Mouse (Mus musculus): ENCODE results near the gene Frrs1l. TPM values are rescaled to one million over a fixed set of nuclear protein-coding genes. Genes with fewer than 3 reads are reported as not detected.
A peak's percentile ranks its signal among the peaks of the same experiment; 100 is the strongest.

Frrs1l gene
- not detected in 2 replicates for polyA plus RNA-seq (2012; ENCODE audit: insufficient read depth, insufficient read length, missing spikeins)

- TF ChIP-seq CTCF (IDR thresholded peaks at IDR 0.05; ENCODE audit: low read depth, low read length), result no peak
- TF ChIP-seq POLR2A (IDR thresholded peaks at IDR 0.05; ENCODE audit: borderline replicate concordance, low read depth, low read length), result no peak
- H3K27ac ChIP-seq (ENCODE audit: insufficient read depth, low read depth, low read length), result no peak within 1 kb of the TSS
- H3K4me1 ChIP-seq (ENCODE audit: control insufficient read depth, insufficient read depth, low read length), result peaks cover 3% of the 10 kb centered on the region
- peak within 1 kb of the TSS; percentile 5; the same call in 1 of the 2 replicates for H3K4me3 ChIP-seq (ENCODE audit: insufficient read depth, low read length)
Observed at GRCm38 (mm10) chr4:56990215-56990584, at the start of gene Frrs1l. Frrs1l (minus strand) TSS chr4:56990391.

DNA sequence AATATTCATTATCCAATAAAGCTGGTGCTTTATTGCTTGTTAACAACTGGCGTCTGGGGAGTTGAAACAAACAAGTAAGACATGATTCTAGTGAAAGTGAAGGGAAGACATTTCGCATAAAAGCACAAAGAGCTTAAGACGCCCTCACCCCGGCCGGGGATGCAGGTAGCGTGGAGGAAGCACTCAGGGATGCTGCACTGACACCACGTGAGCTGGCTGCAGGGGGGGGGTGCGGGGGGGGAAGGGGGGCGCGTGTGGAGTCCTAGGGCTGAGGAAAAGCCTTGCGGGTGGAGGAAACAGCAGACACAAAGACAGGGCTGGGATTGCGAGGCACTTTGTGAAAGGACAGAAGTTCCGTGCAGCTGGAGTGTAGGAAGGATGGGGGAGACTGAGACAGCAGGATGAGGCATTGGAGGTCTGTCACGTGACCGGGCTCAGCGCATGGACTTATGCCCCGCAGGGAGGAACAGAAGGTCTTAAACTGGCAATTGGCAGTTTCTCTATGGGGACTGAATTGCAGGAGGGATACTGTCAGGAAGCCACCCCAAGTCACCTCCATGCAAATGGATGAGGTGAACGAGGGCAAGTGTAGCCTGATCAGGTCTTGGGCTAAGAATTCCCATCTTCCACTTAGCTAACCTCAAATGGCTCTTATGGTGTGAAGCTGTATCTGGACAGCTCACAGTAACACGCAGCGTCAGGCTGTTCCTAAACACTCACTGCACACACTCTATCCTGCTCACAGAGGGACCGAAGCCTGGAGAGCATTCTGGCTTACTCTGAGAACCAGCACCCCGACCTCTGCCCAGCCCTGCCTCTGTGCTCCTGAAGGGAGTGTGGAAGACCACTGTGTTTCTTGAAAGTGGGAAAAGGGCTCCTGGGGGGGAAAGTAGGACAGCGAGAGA, 49.2 kb upstream of the Frrs1l start:
- TF ChIP-seq CTCF (IDR thresholded peaks at IDR 0.05; ENCODE audit: low read depth, low read length) (no peak), POLR2A (IDR thresholded peaks at IDR 0.05; ENCODE audit: borderline replicate concordance, low read depth, low read length) (no peak)
- H3K27ac ChIP-seq (ENCODE audit: insufficient read depth, low read depth, low read length), result no peak overlapping the region
- no peak overlapping the region for H3K4me3 ChIP-seq (ENCODE audit: insufficient read depth, low read length)
- no peaks in the 10 kb centered on the region for H3K4me1 ChIP-seq (ENCODE audit: control insufficient read depth, insufficient read depth, low read length)

GRCm38 (mm10) chr4:57037554-57037953, 47.4 kb upstream of the Frrs1l start:
- Histone ChIP-seq H3K27ac (ENCODE audit: insufficient read depth, low read depth, low read length) (no peak overlapping the region), H3K4me1 (ENCODE audit: control insufficient read depth, insufficient read depth, low read length) (no peaks in the 10 kb centered on the region), H3K4me3 (ENCODE audit: insufficient read depth, low read length) (no peak overlapping the region)
- TF ChIP-seq POLR2A (IDR thresholded peaks at IDR 0.05; ENCODE audit: borderline replicate concordance, low read depth, low read length), result no peak
- TF ChIP-seq CTCF (IDR thresholded peaks at IDR 0.05; ENCODE audit: low read depth, low read length), result no peak

DNA sequence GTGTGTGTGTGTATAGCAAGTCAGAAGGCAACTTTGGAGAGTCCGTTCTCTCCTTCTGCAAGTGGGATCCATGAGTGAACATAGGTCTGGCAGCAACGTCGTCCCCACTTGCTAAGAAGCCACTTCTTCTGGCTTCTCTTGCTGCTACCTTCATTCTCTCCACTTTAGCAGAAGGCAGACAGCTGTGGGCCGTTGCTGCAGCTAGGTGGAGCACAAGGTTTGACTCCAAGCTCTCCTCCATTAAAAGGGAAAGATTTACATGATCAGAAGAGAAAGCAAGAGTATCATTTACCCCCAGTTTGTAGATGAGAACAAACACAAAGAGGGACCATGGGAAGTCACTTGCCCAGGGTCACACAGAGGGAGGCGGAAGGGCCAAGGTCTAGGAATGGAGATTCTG, 44.0 kb upstream of the Frrs1l start:
- Histone ChIP-seq H3K27ac (ENCODE audit: insufficient read depth, low read depth, low read length) (no peak overlapping the region), H3K4me3 (ENCODE audit: insufficient read depth, low read length) (no peak overlapping the region), H3K4me1 (ENCODE audit: control insufficient read depth, insufficient read depth, low read length) (peaks cover 6% of the 10 kb centered on the region; the same call in 1 of the 2 replicates)
- TF ChIP-seq CTCF (IDR thresholded peaks at IDR 0.05; ENCODE audit: low read depth, low read length) (no peak), POLR2A (IDR thresholded peaks at IDR 0.05; ENCODE audit: borderline replicate concordance, low read depth, low read length) (no peak)

DNA sequence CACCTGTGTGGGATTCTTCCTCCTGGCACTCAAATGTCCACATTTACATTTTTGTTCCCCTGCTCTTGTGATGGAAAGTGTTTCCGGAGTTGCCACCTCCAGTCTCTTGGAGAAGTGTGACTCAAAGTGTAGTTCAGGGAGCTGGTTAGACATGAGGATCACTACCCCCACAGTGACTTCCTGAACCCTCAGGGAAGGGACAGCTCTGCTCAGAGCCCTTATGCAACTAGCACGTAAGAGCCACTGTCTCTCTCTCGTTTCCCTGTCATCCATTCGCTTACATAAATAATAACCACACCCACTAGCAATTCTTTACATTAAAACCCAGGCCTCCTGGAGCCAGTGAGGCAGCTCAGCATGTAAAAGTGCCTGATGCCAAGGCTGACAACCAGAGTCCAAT, 41.2 kb upstream of the Frrs1l start:
- TF ChIP-seq CTCF (IDR thresholded peaks at IDR 0.05; ENCODE audit: low read depth, low read length) (no peak), POLR2A (IDR thresholded peaks at IDR 0.05; ENCODE audit: borderline replicate concordance, low read depth, low read length) (no peak)
- no peak overlapping the region for H3K27ac ChIP-seq (ENCODE audit: insufficient read depth, low read depth, low read length)
- H3K4me3 ChIP-seq (ENCODE audit: insufficient read depth, low read length), result no peak overlapping the region

DNA sequence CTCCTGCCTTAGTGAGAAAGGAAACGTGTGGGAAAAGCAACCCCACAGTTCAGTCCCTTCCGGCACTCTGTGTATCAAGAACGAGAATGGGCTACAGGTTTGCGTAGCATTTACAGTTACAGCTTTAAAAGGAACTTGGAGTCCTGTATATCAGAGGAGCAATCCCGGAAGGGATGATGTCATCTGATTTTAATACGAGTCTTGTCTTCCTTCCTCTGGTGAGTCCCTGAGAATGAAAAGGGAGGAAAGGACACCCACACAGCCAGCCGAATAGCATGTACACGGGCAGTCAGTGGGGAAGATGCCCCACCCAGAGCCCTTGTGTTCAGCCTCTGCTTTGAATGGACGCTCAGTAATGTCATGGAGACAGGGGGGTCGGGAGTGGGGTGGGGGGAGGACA, 37.8 kb upstream of the Frrs1l start:
- H3K27ac ChIP-seq (ENCODE audit: insufficient read depth, low read depth, low read length), result peak overlapping the region; percentile 19; the same call in 1 of the 2 replicates
- no peak for TF ChIP-seq CTCF (IDR thresholded peaks at IDR 0.05; ENCODE audit: low read depth, low read length)
- TF ChIP-seq POLR2A (IDR thresholded peaks at IDR 0.05; ENCODE audit: borderline replicate concordance, low read depth, low read length), result no peak
- peak overlapping the region; percentile 49 for H3K4me3 ChIP-seq (ENCODE audit: insufficient read depth, low read length)

More for the DNA sequence above, 41.2 kb upstream of the Frrs1l start:
- peaks cover 18% of the 10 kb centered on the region for H3K4me1 ChIP-seq (ENCODE audit: control insufficient read depth, insufficient read depth, low read length)

DNA sequence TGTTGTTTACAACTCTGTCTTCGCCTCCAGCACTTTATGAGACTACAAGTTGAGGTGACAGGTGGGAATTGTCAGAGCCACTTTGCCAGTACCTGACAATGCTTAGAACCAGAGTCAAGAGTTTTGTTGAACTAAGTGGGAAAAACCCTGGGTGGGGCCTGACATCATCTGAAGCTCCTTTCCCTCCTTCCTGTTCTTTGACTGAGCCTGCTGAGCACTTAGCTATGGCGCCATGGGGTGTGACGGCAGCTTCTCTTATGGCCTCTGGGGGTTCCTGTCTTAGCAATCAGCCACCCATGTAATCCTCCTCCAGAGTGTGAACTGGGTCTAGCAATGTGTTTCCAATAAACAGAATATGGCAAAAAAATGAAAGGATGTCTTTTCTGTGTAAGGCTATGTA, 33.3 kb upstream of the Frrs1l start:
- TF ChIP-seq POLR2A (IDR thresholded peaks at IDR 0.05; ENCODE audit: borderline replicate concordance, low read depth, low read length) (no peak), CTCF (IDR thresholded peaks at IDR 0.05; ENCODE audit: low read depth, low read length) (no peak)
- no peak overlapping the region for H3K27ac ChIP-seq (ENCODE audit: insufficient read depth, low read depth, low read length)
- H3K4me1 ChIP-seq (ENCODE audit: control insufficient read depth, insufficient read depth, low read length), result peaks cover 12% of the 10 kb centered on the region
- no peak overlapping the region for H3K4me3 ChIP-seq (ENCODE audit: insufficient read depth, low read length)

More for the DNA sequence above, 37.8 kb upstream of the Frrs1l start:
- peaks cover 18% of the 10 kb centered on the region for H3K4me1 ChIP-seq (ENCODE audit: control insufficient read depth, insufficient read depth, low read length)

DNA sequence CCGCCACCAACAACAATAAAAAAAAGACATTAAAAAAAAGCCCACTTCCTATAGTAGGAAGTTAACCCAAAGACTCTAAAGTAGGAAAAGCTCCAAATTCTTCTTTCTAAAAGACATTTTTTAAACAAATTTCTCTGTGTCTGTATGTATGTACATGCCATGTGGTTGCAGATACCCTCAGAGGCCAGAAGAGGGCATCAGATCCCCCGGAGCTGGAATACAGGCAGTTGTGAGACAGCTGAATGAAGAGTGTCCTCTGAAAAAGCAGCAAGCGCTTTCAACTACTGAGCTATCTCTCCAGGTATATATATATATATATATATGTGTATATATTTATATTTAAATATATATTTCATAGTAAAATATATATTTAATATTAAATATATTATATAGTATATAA, 31.1 kb upstream of the Frrs1l start:
- no peaks in the 10 kb centered on the region for H3K4me1 ChIP-seq (ENCODE audit: control insufficient read depth, insufficient read depth, low read length)
- no peak overlapping the region for H3K4me3 ChIP-seq (ENCODE audit: insufficient read depth, low read length)
- H3K27ac ChIP-seq (ENCODE audit: insufficient read depth, low read depth, low read length), result no peak overlapping the region
- TF ChIP-seq CTCF (IDR thresholded peaks at IDR 0.05; ENCODE audit: low read depth, low read length) (no peak), POLR2A (IDR thresholded peaks at IDR 0.05; ENCODE audit: borderline replicate concordance, low read depth, low read length) (no peak)

- H3K27ac ChIP-seq (ENCODE audit: insufficient read depth, low read depth, low read length), result no peak overlapping the region
- TF ChIP-seq POLR2A (IDR thresholded peaks at IDR 0.05; ENCODE audit: borderline replicate concordance, low read depth, low read length), result no peak
- TF ChIP-seq CTCF (IDR thresholded peaks at IDR 0.05; ENCODE audit: low read depth, low read length), result peak; percentile 96
- H3K4me1 ChIP-seq (ENCODE audit: control insufficient read depth, insufficient read depth, low read length), result no peaks in the 10 kb centered on the region
- H3K4me3 ChIP-seq (ENCODE audit: insufficient read depth, low read length), result no peak overlapping the region
Observed at GRCm38 (mm10) chr4:57017229-57017628, 27.0 kb upstream of the Frrs1l start.
